Mouse (Mus musculus) E14TG2a.4 (cell line): Measurements from ENCODE around the gene Pak2.

Experiments
- CTCF ChIP-seq: conservative IDR thresholded peaks from 2 replicates; pipeline ENCODE4 v1.5.1; 2014; ENCODE audit warnings: low read length
- NANOG ChIP-seq: IDR thresholded peaks from 2 replicates; pipeline ENCODE4 v1.6.1; 2014; ENCODE audit warnings: borderline replicate concordance, low read length, mixed read lengths
- POU5F1 ChIP-seq: IDR thresholded peaks from 2 replicates; pipeline ENCODE4 v1.6.1; 2014; ENCODE audit warnings: low read length, borderline replicate concordance

- TF ChIP-seq CTCF (no peak), POU5F1 (no peak), NANOG (no peak)
Measured at GRCm38 (mm10) chr16:32004731-32005130, 74.4 kb downstream of the Pak2 start.
